Mouse (Mus musculus) lung, postnatal 0 days (tissue): ENCODE data around the gene Gfpt2.

Source experiments
- CTCF ChIP-seq: IDR thresholded peaks from 2 replicates; pipeline ENCODE4 v1.5.1; 2016; ENCODE audit warnings: antibody characterized with exemption, mild to moderate bottlenecking
- EP300 ChIP-seq: IDR thresholded peaks from 2 replicates; pipeline ENCODE4 v1.6.1; 2016; ENCODE audit warnings: antibody characterized with exemption, mild to moderate bottlenecking, control low read depth

DNA sequence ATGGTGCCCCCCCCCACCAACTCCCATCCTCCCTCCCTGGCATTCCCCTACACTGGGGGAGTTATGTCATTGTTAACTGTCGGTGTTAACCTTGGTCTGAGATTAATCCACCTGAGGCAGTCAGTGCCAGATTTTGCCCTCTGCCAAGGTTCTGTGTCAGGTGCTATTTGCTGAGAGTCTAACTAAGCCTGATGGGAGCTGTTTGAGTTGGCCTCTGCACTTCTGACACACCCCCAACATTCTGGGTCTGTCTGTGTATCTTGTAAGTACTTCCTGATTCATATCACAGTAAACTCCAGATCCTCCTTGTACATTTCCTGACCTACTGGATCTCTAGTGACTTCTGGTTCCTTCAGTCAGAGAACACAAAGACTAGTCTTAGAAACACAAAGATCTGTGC lies 46.7 kb downstream of the Gfpt2 start:
- TF ChIP-seq CTCF (no peak), EP300 (no peak)
